In genomic region chr2:128345557-128345956, GRCm38 (mm10) we compare ENCODE assay signal across 18 mouse cellular contexts.
DNase-seq lines count a peak whose midpoint lies in the region; ATAC-seq lines count a peak whose summit lies in the region.
"Had no signal": no experiment of that assay in that cellular context is flagged by ENCODE, and none has a peak within 500 bp of the region (broad histone marks: within the 10 kb centered on the region; RNA-seq: fewer than 3 reads in every experiment).

No protein-coding gene starts in this region.

- no peaks in the 10 kb centered on the region for H3K27me3 ChIP-seq in embryonic facial prominence, embryonic 12.5 days
- no peaks in the 10 kb centered on the region for H3K27me3 ChIP-seq in limb, embryonic 12.5 days
- H3K27me3 ChIP-seq: liver, embryonic 13.5 days; midbrain, embryonic 12.5 days; neural tube, embryonic 15.5 days had no signal

- peaks cover 18% of the 10 kb centered on the region for H3K4me1 ChIP-seq in embryonic facial prominence, embryonic 12.5 days
- H3K4me1 ChIP-seq in limb, embryonic 12.5 days (replicated peaks), result peaks cover 19% of the 10 kb centered on the region
- H3K4me1 ChIP-seq: midbrain, embryonic 12.5 days; neural tube, embryonic 15.5 days had no signal

- ATAC-seq in embryonic facial prominence, embryonic 12.5 days (ENCODE audit: insufficient number of reproducible peaks, insufficient read depth, low FRiP score, low TSS enrichment), result no peak
- 0 out of 2 replicates have a peak, but pooled peaks have one; percentile 20 for ATAC-seq in limb, embryonic 12.5 days (ENCODE audit: insufficient number of reproducible peaks, insufficient read depth, low FRiP score, low TSS enrichment, low read depth)

- peak; percentile 54 for DNase-seq in T-cell, adult 2 months (ENCODE audit: low spot score)
- DNase-seq in thymus, postnatal 25 days, result peak; percentile 35
- DNase-seq in frontal cortex, postnatal 10 days (ENCODE audit: low spot score in 2 of 2), result no peak
- no peak for DNase-seq in cerebellum, adult 8-10 months
- no peak for DNase-seq in cerebellum, postnatal 36 days
- DNase-seq: adrenal gland, postnatal 36 days; cerebellum, adult 2 months; gastrocnemius, postnatal 10 days; kidney, adult 11 months; kidney, postnatal 14 days; layer of hippocampus, adult 9-11 months; liver, embryonic 13.5 days had no signal

- H3K9ac ChIP-seq in embryonic facial prominence, embryonic 12.5 days, result no peak overlapping the region
- H3K9ac ChIP-seq in limb, embryonic 12.5 days (replicated peaks), result no peak overlapping the region
- H3K9ac ChIP-seq: hindbrain, embryonic 14.5 days; liver, embryonic 13.5 days; midbrain, embryonic 12.5 days; neural tube, embryonic 15.5 days had no signal

- H3K36me3 ChIP-seq in embryonic facial prominence, embryonic 12.5 days, result no peaks in the 10 kb centered on the region
- H3K36me3 ChIP-seq in limb, embryonic 12.5 days, result no peaks in the 10 kb centered on the region
- H3K36me3 ChIP-seq: liver, embryonic 13.5 days; midbrain, embryonic 12.5 days; neural tube, embryonic 15.5 days had no signal

- WGBS in embryonic facial prominence, embryonic 12.5 days, result 37% methylated on average over 11 of the region's 11 CpGs
- 32% methylated on average over 11 of the region's 11 CpGs for WGBS in limb, embryonic 12.5 days

- peak overlapping the region; percentile 20 for H3K27ac ChIP-seq in embryonic facial prominence, embryonic 12.5 days
- H3K27ac ChIP-seq in limb, embryonic 12.5 days, result 0 out of 2 replicates have a peak overlapping the region, but pooled peaks have one; percentile 20
- H3K27ac ChIP-seq: hindbrain, embryonic 14.5 days; liver, embryonic 13.5 days; midbrain, embryonic 12.5 days; neural tube, embryonic 15.5 days had no signal

- H3K4me3 ChIP-seq in embryonic facial prominence, embryonic 12.5 days, result no peak overlapping the region
- no peak overlapping the region for H3K4me3 ChIP-seq in limb, embryonic 12.5 days (replicated peaks)
- H3K4me3 ChIP-seq: liver, embryonic 13.5 days; midbrain, embryonic 12.5 days; neural tube, embryonic 15.5 days had no signal

- H3K4me2 ChIP-seq in embryonic facial prominence, embryonic 12.5 days (replicated peaks), result no peak overlapping the region
- no peak overlapping the region for H3K4me2 ChIP-seq in limb, embryonic 12.5 days
- H3K4me2 ChIP-seq: heart, embryonic 11.5 days; hindbrain, embryonic 14.5 days; liver, embryonic 13.5 days; midbrain, embryonic 12.5 days; neural tube, embryonic 15.5 days had no signal

- H3K9me3 ChIP-seq in embryonic facial prominence, embryonic 12.5 days, result no peaks in the 10 kb centered on the region
- H3K9me3 ChIP-seq in limb, embryonic 12.5 days, result no peaks in the 10 kb centered on the region; the same call in 1 of the 2 replicates
- H3K9me3 ChIP-seq: liver, embryonic 13.5 days; midbrain, embryonic 12.5 days; neural tube, embryonic 15.5 days had no signal

Comparison
In these comparisons a context has a peak if more than half of its experiments do, and no peak if none do; other contexts are left out.
1. DNase-seq: peak in T-cell, adult 2 months (single experiment) and thymus, postnatal 25 days (single experiment); none in frontal cortex, postnatal 10 days (0 of 2), cerebellum, adult 8-10 months (single experiment) and cerebellum, postnatal 36 days (0 of 2).